Mouse (Mus musculus): ENCODE results near the gene Nfic. TPM values are rescaled to one million over a fixed set of nuclear protein-coding genes. Genes with fewer than 3 reads are reported as not detected.

Nfic gene
- polyA plus RNA-seq, 1 experiment from 2014 or later, result 139 TPM

- no peak overlapping the region for H3K4me2 ChIP-seq (replicated peaks)
- H3K9ac ChIP-seq, result no peak overlapping the region
- H3K4me1 ChIP-seq, result peaks cover 61% of the 10 kb centered on the region
- no peaks in the 10 kb centered on the region for H3K9me3 ChIP-seq (replicated peaks)
- WGBS, result 77% methylated on average over 8 of the region's 8 CpGs
- H3K4me3 ChIP-seq (replicated peaks), result no peak overlapping the region
- no peaks in the 10 kb centered on the region for H3K27me3 ChIP-seq
- H3K27ac ChIP-seq (replicated peaks), result peak overlapping the region; percentile 72; the same call in 1 of the 2 replicates
- no peak for ATAC-seq (ENCODE audit: insufficient number of reproducible peaks, low FRiP score, low TSS enrichment, low read depth)
- no peaks in the 10 kb centered on the region for H3K36me3 ChIP-seq
Measured at GRCm38 (mm10) chr10:81427804-81428506, 27.5 kb downstream of the Nfic start.

DNA sequence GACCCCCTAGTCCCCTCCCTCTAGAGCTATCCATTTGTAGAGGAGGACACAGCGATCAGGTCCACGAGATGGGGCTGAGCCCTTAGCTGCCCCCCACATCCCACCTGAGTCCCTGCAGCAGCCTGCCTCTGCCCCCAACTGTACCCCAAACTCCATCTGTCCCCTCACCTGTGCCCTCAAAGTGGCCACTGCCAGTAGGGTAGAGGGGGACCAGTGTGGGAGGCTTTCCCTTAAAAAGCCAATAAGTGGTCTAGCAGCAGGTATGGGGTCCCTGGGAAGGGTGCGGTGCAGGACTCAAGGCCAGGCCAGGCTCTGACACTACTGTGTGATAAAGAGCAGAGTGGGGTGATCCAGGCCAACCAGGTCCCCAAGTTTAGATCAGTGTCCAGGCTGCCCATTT lies 28.1 kb downstream of the Nfic start:
- no peaks in the 10 kb centered on the region for H3K36me3 ChIP-seq
- H3K27ac ChIP-seq (replicated peaks), result peak overlapping the region; percentile 72
- H3K4me1 ChIP-seq, result peaks cover 61% of the 10 kb centered on the region
- H3K4me3 ChIP-seq (replicated peaks), result peak overlapping the region; percentile 75
- peak overlapping the region; percentile 75 for H3K4me2 ChIP-seq (replicated peaks)
- no peaks in the 10 kb centered on the region for H3K27me3 ChIP-seq
- WGBS, result 17% methylated on average over 3 of the region's 3 CpGs
- H3K9ac ChIP-seq, result peak overlapping the region; percentile 22; the same call in 1 of the 2 replicates
- no peaks in the 10 kb centered on the region for H3K9me3 ChIP-seq (replicated peaks)
- no peak for ATAC-seq (ENCODE audit: insufficient number of reproducible peaks, low FRiP score, low TSS enrichment, low read depth)

DNA sequence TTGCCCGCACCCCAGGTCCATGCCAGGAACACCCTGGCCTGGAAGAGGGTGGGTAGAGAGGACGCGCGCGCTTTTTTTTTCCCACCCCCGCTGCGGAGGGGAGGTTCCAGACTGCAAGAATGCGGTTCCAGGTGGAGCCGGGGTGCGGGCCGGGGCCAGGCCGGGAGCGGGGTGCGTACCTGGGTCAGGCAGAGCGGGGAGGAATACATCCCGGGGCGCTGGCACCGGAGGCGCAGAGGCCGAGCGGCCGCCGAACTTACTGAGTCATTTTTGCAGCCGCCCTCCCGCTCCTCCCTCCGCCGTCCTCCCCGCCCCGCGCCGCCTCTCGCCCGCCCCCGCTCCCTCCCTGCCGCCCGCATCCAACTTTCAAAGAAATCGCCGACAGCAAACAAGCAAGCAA lies 28.5 kb downstream of the Nfic start:
- no peaks in the 10 kb centered on the region for H3K36me3 ChIP-seq
- whole genome bisulfite sequencing, result 2% methylated on average over 29 of the region's 38 CpGs
- peak overlapping the region; percentile 75 for H3K4me3 ChIP-seq (replicated peaks)
- no peaks in the 10 kb centered on the region for H3K9me3 ChIP-seq (replicated peaks)
- ATAC-seq (ENCODE audit: insufficient number of reproducible peaks, low FRiP score, low TSS enrichment, low read depth), result no peak
- peak overlapping the region; percentile 75 for H3K4me2 ChIP-seq (replicated peaks)
- no peaks in the 10 kb centered on the region for H3K27me3 ChIP-seq
- H3K27ac ChIP-seq (replicated peaks), result peak overlapping the region; percentile 86
- peaks cover 63% of the 10 kb centered on the region for H3K4me1 ChIP-seq
- peak overlapping the region; percentile 80 for H3K9ac ChIP-seq

GRCm38 (mm10) chr10:81426081-81426671 lies 29.3 kb downstream of the Nfic start:
- Histone ChIP-seq H3K4me1 (peaks cover 59% of the 10 kb centered on the region), H3K4me3 (replicated peaks) (peak overlapping the region; percentile 75), H3K9me3 (replicated peaks) (no peaks in the 10 kb centered on the region), H3K27me3 (no peaks in the 10 kb centered on the region), H3K9ac (peak overlapping the region; percentile 80), H3K36me3 (no peaks in the 10 kb centered on the region), H3K27ac (replicated peaks) (peak overlapping the region; percentile 86), H3K4me2 (replicated peaks) (peak overlapping the region; percentile 75)
- WGBS, result under 1% methylated on average over 12 of the region's 33 CpGs
- ATAC-seq (ENCODE audit: insufficient number of reproducible peaks, low FRiP score, low TSS enrichment, low read depth), result no peak

DNA sequence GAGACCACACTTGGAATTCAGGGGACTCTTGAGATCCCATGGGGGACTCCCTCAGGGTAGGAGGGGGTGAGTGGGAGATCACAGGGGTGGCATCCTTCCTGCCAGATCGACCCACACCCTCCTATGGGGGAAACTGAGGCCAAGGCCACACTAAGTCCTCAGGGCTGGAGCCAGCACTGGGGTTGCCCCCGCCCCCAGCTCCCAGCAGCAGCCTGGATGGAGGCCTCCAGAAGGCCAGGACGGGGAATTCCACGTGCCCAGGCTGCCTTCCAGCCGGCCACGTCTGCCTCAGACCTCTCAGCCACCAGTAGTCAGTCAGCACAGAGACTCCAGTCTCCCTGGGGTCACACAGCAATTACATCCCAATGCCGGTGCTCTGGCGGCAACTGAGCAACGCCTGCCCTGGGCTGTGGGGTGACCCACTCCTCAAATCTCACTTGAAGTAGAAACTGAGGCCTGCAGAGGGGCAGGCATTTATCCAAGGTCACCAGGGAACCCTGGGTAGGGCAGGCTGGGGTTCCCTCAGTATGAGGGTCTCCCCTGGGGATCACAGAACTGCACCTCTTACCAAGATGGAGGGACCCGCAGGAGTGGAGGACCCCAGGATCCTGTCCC lies 30.1 kb downstream of the Nfic start:
- WGBS, result 34% methylated on average over 10 of the region's 10 CpGs
- Histone ChIP-seq H3K27ac (replicated peaks) (peak overlapping the region; percentile 82), H3K4me3 (replicated peaks) (peak overlapping the region; percentile 75)

GRCm38 (mm10) chr10:81424246-81425051 lies 31.0 kb downstream of the Nfic start:
- ATAC-seq (ENCODE audit: insufficient number of reproducible peaks, low FRiP score, low TSS enrichment, low read depth), result no peak
- 7% methylated on average over 25 of the region's 25 CpGs for WGBS
- Histone ChIP-seq H3K9me3 (replicated peaks) (no peaks in the 10 kb centered on the region), H3K4me1 (peaks cover 65% of the 10 kb centered on the region), H3K36me3 (peaks cover 13% of the 10 kb centered on the region), H3K27me3 (no peaks in the 10 kb centered on the region), H3K4me3 (replicated peaks) (peak overlapping the region; percentile 75), H3K9ac (peak overlapping the region; percentile 26; the same call in 1 of the 2 replicates), H3K27ac (replicated peaks) (peak overlapping the region; percentile 82), H3K4me2 (replicated peaks) (peak overlapping the region; percentile 75)

More for the DNA sequence above, 30.1 kb downstream of the Nfic start:
- Histone ChIP-seq H3K9me3 (replicated peaks) (no peaks in the 10 kb centered on the region), H3K36me3 (peaks cover 4% of the 10 kb centered on the region; the same call in 1 of the 2 replicates), H3K4me2 (replicated peaks) (peak overlapping the region; percentile 75), H3K27me3 (no peaks in the 10 kb centered on the region), H3K9ac (peak overlapping the region; percentile 16; the same call in 1 of the 2 replicates), H3K4me1 (peaks cover 61% of the 10 kb centered on the region)
- ATAC-seq (ENCODE audit: insufficient number of reproducible peaks, low FRiP score, low TSS enrichment, low read depth), result no peak

GRCm38 (mm10) chr10:81423476-81424245 lies 31.8 kb downstream of the Nfic start:
- ATAC-seq (ENCODE audit: insufficient number of reproducible peaks, low FRiP score, low TSS enrichment, low read depth), result no peak
- Histone ChIP-seq H3K4me2 (replicated peaks) (peak overlapping the region; percentile 75), H3K4me1 (peaks cover 67% of the 10 kb centered on the region), H3K9me3 (replicated peaks) (no peaks in the 10 kb centered on the region), H3K9ac (no peak overlapping the region), H3K4me3 (replicated peaks) (peak overlapping the region; percentile 75), H3K36me3 (peaks cover 16% of the 10 kb centered on the region), H3K27me3 (no peaks in the 10 kb centered on the region), H3K27ac (replicated peaks) (peak overlapping the region; percentile 82; the same call in 1 of the 2 replicates)
- WGBS, result 69% methylated on average over 4 of the region's 4 CpGs

DNA sequence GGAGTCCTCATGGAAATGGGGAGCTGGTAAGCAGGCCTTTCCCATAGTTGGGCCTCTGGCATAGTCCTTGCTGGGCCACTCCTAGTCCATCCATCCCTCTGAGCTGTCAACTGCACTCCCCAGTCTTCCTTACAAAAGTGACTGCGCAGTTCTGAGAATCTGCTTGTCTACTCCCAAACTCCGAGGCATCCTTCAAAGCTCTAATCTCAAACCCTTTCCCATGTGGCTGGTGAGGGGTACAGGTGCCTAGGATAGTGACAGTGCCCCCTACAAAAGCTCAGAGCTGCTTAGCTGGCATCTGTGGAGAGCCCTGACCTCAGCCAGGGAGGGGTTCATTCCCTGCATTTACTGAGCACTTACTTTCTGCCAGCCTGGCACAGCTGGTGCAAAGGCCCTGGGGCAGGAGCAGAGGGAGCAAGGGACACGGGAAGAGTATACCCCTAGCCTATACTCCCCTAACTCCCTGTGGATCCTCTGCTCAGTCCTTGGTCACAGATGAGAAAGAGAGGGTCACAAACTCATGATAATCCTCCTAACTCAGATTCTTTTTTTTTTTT lies 32.7 kb downstream of the Nfic start:
- Histone ChIP-seq H3K36me3 (peaks cover 18% of the 10 kb centered on the region), H3K27ac (replicated peaks) (no peak overlapping the region), H3K4me1 (peaks cover 76% of the 10 kb centered on the region), H3K27me3 (no peaks in the 10 kb centered on the region), H3K4me2 (replicated peaks) (no peak overlapping the region), H3K9ac (no peak overlapping the region), H3K4me3 (replicated peaks) (no peak overlapping the region), H3K9me3 (replicated peaks) (no peaks in the 10 kb centered on the region)
- no peak for ATAC-seq (ENCODE audit: insufficient number of reproducible peaks, low FRiP score, low TSS enrichment, low read depth)
- WGBS, result 78% methylated on average over 3 of the region's 3 CpGs

- no peak overlapping the region for H3K4me2 ChIP-seq (replicated peaks)
- H3K4me1 ChIP-seq, result peaks cover 78% of the 10 kb centered on the region
- 72% methylated on average over 6 of the region's 6 CpGs for WGBS
- no peaks in the 10 kb centered on the region for H3K9me3 ChIP-seq (replicated peaks)
- no peaks in the 10 kb centered on the region for H3K27me3 ChIP-seq
- H3K27ac ChIP-seq (replicated peaks), result no peak overlapping the region
- H3K9ac ChIP-seq, result no peak overlapping the region
- ATAC-seq (ENCODE audit: insufficient number of reproducible peaks, low FRiP score, low TSS enrichment, low read depth), result no peak
- H3K36me3 ChIP-seq, result peaks cover 22% of the 10 kb centered on the region
- no peak overlapping the region for H3K4me3 ChIP-seq (replicated peaks)
Measured at GRCm38 (mm10) chr10:81422191-81422590, 33.2 kb downstream of the Nfic start.

DNA sequence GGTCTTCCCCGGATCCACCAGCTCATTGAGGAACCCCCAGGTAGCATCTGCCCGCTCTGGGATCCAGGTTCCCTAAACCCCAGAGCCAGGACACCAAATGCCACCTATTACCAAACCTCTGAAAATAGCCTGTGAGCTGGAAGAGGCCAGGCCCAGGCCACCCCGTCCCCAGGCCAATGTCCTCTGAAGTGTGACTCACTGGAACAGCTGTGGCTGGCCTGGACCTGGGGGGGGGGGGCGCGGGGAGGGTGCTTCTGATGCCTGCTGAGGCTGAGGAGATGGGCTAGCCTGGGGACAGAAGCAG lies 33.7 kb downstream of the Nfic start:
- Histone ChIP-seq H3K9ac (no peak overlapping the region), H3K36me3 (peaks cover 22% of the 10 kb centered on the region), H3K4me2 (replicated peaks) (no peak overlapping the region), H3K9me3 (replicated peaks) (no peaks in the 10 kb centered on the region), H3K27me3 (no peaks in the 10 kb centered on the region), H3K4me1 (peaks cover 81% of the 10 kb centered on the region), H3K27ac (replicated peaks) (no peak overlapping the region), H3K4me3 (replicated peaks) (no peak overlapping the region)
- 64% methylated on average over 5 of the region's 5 CpGs for WGBS
- no peak for ATAC-seq (ENCODE audit: insufficient number of reproducible peaks, low FRiP score, low TSS enrichment, low read depth)

All from embryonic facial prominence, embryonic 15.5 days (tissue).